Mouse (Mus musculus) lung, embryonic 14.5 days (tissue): ENCODE results near the gene Lrriq3. TPM values are rescaled to one million over a fixed set of nuclear protein-coding genes. Genes with fewer than 3 reads are reported as not detected.

Experiments
- ATAC-seq: fragments of 200-750 bp; cut with Nextera tagmentation; 2 replicates; pipeline ENCODE4 v1.8.0; 2017; ENCODE audit warnings: mild to moderate bottlenecking, moderate TSS enrichment, moderate library complexity; ENCODE audit not compliant: insufficient read depth
- DNase-seq: peaks from one replicate; pipeline ENCODE4 v3.0.0-alpha.2; 2015
- H3K27ac ChIP-seq: fragments of 300-500 bp; sonication (generic); 2 replicates; pipeline ENCODE4 v1.5.1; 2014; ENCODE audit warnings: low read depth, mild to moderate bottlenecking, moderate library complexity
- H3K27me3 ChIP-seq: fragments of 300-500 bp; sonication (generic); 2 replicates; pipeline ENCODE4 v1.6.1; 2014; ENCODE audit warnings: low read length, control low read depth; ENCODE audit not compliant: insufficient read depth
- H3K36me3 ChIP-seq: fragments of 300-500 bp; sonication (generic); 2 replicates; pipeline ENCODE4 v1.6.1; 2014; ENCODE audit warnings: control low read depth; ENCODE audit not compliant: insufficient read depth
- H3K4me1 ChIP-seq: fragments of 300-500 bp; sonication (generic); 2 replicates; pipeline ENCODE4 v1.6.1; 2014; ENCODE audit warnings: antibody characterized with exemption, control low read depth; ENCODE audit not compliant: insufficient read depth
- H3K4me2 ChIP-seq: fragments of 300-500 bp; sonication (generic); 2 replicates; pipeline ENCODE4 v1.6.1; 2014; ENCODE audit warnings: mild to moderate bottlenecking
- H3K4me3 ChIP-seq: fragments of 300-500 bp; sonication (generic); 2 replicates; pipeline ENCODE4 v1.5.1; 2014; ENCODE audit warnings: low read depth, low read length
- H3K9ac ChIP-seq: fragments of 300-500 bp; sonication (generic); 2 replicates; pipeline ENCODE4 v1.6.1; 2014
- H3K9me3 ChIP-seq: fragments of 300-500 bp; sonication (generic); 2 replicates; pipeline ENCODE4 v1.6.1; 2016; ENCODE audit warnings: low read depth, low read length, control low read depth
- CTCF ChIP-seq: IDR thresholded peaks from 2 replicates; pipeline ENCODE4 v1.5.1; 2016; ENCODE audit warnings: antibody characterized with exemption, low read depth
- WGBS: fragments of 180-500 bp; shearing (Covaris S2); extraction: QIAGEN DNeasy Blood & Tissue Kit; methylation state at CpG from one replicate; pipeline ENCODE4 v1.1.7; 2014; 5-methylcytosine and 5-hydroxymethylcytosine counted together
- polyA plus RNA-seq: library from polyadenylated mRNA; unstranded; fragments of >200 nt; fragmentation: Nextera tagmentation; extraction: Ambion mirVana; gene quantifications from 2 replicates; pipeline ENCODE4 v1.2.1, GENCODE M21; 2014

Lrriq3 gene
- polyA plus RNA-seq, 1 experiment from 2014 or later, result 0.67 TPM

- Histone ChIP-seq H3K27ac (no peak overlapping the region), H3K36me3 (no peaks in the 10 kb centered on the region), H3K9ac (no peak overlapping the region), H3K9me3 (no peaks in the 10 kb centered on the region), H3K4me1 (no peaks in the 10 kb centered on the region), H3K4me3 (no peak overlapping the region), H3K27me3 (no peaks in the 10 kb centered on the region), H3K4me2 (no peak overlapping the region)
- TF ChIP-seq CTCF, result no peak
- DNase-seq, result no peak
- no peak for ATAC-seq
Measured at GRCm38 (mm10) chr3:155161842-155162241, 68.6 kb downstream of the Lrriq3 start.

DNA sequence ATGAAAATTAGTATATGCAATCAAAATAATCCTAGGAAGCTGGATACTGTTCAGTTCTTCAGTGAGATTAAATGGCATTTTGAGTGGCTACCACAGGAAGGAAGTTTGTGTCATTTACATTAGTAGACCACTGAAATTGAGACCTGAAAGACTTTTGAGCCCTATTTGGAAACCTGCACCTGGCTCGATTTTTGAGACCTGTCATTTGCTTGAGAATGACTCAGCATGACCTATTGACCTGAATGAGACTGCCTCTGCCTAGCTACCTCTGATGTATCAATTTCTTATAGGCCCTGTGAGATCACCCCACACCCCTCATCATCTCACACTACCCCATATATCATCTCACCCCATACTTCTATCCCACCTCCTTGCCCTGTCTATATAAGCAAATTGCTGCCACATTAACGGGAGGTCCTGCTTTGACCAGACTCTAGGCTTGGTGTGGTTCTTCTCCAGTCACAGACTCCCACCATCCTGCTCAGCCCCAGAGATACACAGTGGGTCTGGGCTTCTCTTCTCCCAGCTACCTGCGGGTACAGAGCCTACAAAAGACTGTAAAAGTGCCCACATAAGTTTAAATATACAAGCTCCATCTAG is 87.2 kb downstream of the Lrriq3 start:
- no peak overlapping the region for H3K27ac ChIP-seq
- H3K36me3 ChIP-seq, result no peaks in the 10 kb centered on the region
- DNase-seq (no peak), ATAC-seq (no peak)
- 62% methylated on average over 3 of the region's 3 CpGs for WGBS
- TF ChIP-seq CTCF, result no peak
- no peak overlapping the region for H3K9ac ChIP-seq
- no peaks in the 10 kb centered on the region for H3K4me1 ChIP-seq
- no peak overlapping the region for H3K4me2 ChIP-seq
- no peaks in the 10 kb centered on the region for H3K9me3 ChIP-seq
- no peak overlapping the region for H3K4me3 ChIP-seq
- no peaks in the 10 kb centered on the region for H3K27me3 ChIP-seq

GRCm38 (mm10) chr3:155186456-155186855 is 93.2 kb downstream of the Lrriq3 start:
- no peak overlapping the region for H3K4me2 ChIP-seq
- no peak overlapping the region for H3K4me3 ChIP-seq
- DNase-seq (peak; percentile 2), ATAC-seq (no peak)
- H3K36me3 ChIP-seq, result no peaks in the 10 kb centered on the region
- H3K4me1 ChIP-seq, result no peaks in the 10 kb centered on the region
- no peak overlapping the region for H3K27ac ChIP-seq
- H3K9ac ChIP-seq, result no peak overlapping the region
- H3K27me3 ChIP-seq, result no peaks in the 10 kb centered on the region
- no peaks in the 10 kb centered on the region for H3K9me3 ChIP-seq
- no peak for TF ChIP-seq CTCF
- 82% methylated on average over 2 of the region's 2 CpGs for WGBS

GRCm38 (mm10) chr3:155188857-155189256 is 95.6 kb downstream of the Lrriq3 start:
- no peak for TF ChIP-seq CTCF
- no peaks in the 10 kb centered on the region for H3K36me3 ChIP-seq
- H3K4me3 ChIP-seq, result no peak overlapping the region
- WGBS, result 59% methylated on average over 2 of the region's 2 CpGs
- H3K9me3 ChIP-seq, result no peaks in the 10 kb centered on the region
- no peak overlapping the region for H3K4me2 ChIP-seq
- DNase-seq (no peak), ATAC-seq (no peak)
- no peaks in the 10 kb centered on the region for H3K4me1 ChIP-seq
- no peak overlapping the region for H3K9ac ChIP-seq
- H3K27ac ChIP-seq, result no peak overlapping the region
- H3K27me3 ChIP-seq, result no peaks in the 10 kb centered on the region

DNA sequence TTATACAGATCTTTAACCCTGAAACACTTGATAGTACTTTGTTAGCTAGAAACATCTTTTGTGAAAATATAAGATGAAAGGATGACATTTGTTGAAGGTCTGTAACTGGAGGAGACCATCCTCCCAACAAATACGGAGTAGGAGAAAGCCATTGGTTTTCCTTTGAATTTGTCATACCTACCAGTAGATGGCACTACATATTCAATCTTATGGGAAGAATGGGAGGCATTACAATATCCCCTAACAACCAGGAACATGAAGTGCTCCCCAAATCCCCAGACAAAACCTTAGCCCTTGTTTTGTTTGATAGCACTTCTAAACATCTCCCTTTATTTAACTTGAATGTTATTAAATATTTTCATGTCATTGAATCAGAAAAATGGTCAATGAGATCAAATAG is 141.7 kb downstream of the Lrriq3 start:
- Histone ChIP-seq H3K4me1 (no peaks in the 10 kb centered on the region), H3K9me3 (no peaks in the 10 kb centered on the region), H3K27ac (no peak overlapping the region), H3K36me3 (no peaks in the 10 kb centered on the region), H3K4me2 (no peak overlapping the region), H3K27me3 (no peaks in the 10 kb centered on the region), H3K9ac (no peak overlapping the region), H3K4me3 (no peak overlapping the region)
- DNase-seq (peak; percentile 67), ATAC-seq (peak; percentile 63; the same call in 1 of the 2 replicates)
- WGBS, result 0% methylated on average over 1 of the region's 1 CpGs
- peak; percentile 65 for TF ChIP-seq CTCF

GRCm38 (mm10) chr3:155235502-155235901 is 142.3 kb downstream of the Lrriq3 start:
- no peak overlapping the region for H3K27ac ChIP-seq
- H3K9me3 ChIP-seq, result no peaks in the 10 kb centered on the region
- no peak overlapping the region for H3K4me3 ChIP-seq
- H3K9ac ChIP-seq, result no peak overlapping the region
- no peaks in the 10 kb centered on the region for H3K27me3 ChIP-seq
- H3K4me2 ChIP-seq, result no peak overlapping the region
- TF ChIP-seq CTCF, result no peak
- H3K4me1 ChIP-seq, result no peaks in the 10 kb centered on the region
- H3K36me3 ChIP-seq, result no peaks in the 10 kb centered on the region
- ATAC-seq, result no peak
- DNase-seq, result no peak

Other genes with a start within 250 kb of the Lrriq3 start
- 0.32 TPM in 1 of 2 replicates, not detected in the other for gene Tnni3k, start 38.0 kb upstream of the Lrriq3 start, polyA plus RNA-seq
- gene Fpgt, start within 50 bp of the Lrriq3 start, polyA plus RNA-seq, result 12.7 and 15.9 TPM in 2 replicates